Mouse (Mus musculus): Measurements from ENCODE around the gene St6galnac6.

DNA sequence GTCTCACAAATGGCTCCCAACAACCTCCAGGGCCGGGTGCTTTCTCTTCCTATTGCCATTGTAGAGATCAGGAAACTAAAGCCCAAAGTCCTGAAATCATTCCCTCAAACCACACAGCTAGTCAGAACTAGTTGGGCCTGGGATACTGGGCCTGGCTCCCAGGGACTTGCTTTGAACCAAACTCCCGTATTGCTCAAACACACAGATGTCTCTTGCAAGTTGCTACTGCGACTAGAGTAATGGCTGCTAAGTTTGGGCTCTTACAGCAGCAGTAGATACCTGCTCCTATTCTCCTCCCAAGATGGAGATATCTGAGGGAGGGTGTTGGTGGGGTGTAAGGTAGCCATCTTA lies 55.9 kb downstream of the St6galnac6 start:
- no peak for TF ChIP-seq POLR2A (IDR thresholded peaks at IDR 0.05; ENCODE audit: borderline replicate concordance, control insufficient read depth, low read depth, low read length)
- TF ChIP-seq CTCF (IDR thresholded peaks at IDR 0.05; ENCODE audit: control insufficient read depth, insufficient read depth, low read length), result no peak
